Mouse (Mus musculus) heart, postnatal 0 days (tissue): ENCODE data around the gene Tex2. TPM values are rescaled to one million over a fixed set of nuclear protein-coding genes. Genes with fewer than 3 reads are reported as not detected.
"Not testable (repeated sequence)": the region's sequence is repeated elsewhere in the genome, so short reads cannot be mapped to it uniquely, and the experiment has no call there.

Experiments used
- ATAC-seq: fragments of 200-750 bp; cut with Nextera tagmentation; 2 replicates; pipeline ENCODE4 v1.8.0; 2017; ENCODE audit warnings: low read depth, moderate number of reproducible peaks, moderate library complexity; ENCODE audit not compliant: insufficient read depth
- DNase-seq: peaks from one replicate; pipeline ENCODE4 v3.0.0-alpha.2; 2016; ENCODE audit warnings: low spot score
- H3K27ac ChIP-seq: fragments of 300-500 bp; sonication (generic); 2 replicates; pipeline ENCODE4 v1.5.1; 2014; ENCODE audit warnings: low read depth, mild to moderate bottlenecking
- H3K27me3 ChIP-seq: fragments of 300-500 bp; sonication (generic); 2 replicates; pipeline ENCODE4 v1.6.1; 2014; ENCODE audit warnings: low read length, mixed read lengths; ENCODE audit not compliant: control insufficient read depth, insufficient read depth
- H3K36me3 ChIP-seq: fragments of 300-500 bp; sonication (generic); replicated peaks from 2 replicates; pipeline ENCODE4 v1.6.1; 2014; ENCODE audit warnings: low read length, mixed read lengths; ENCODE audit not compliant: control insufficient read depth, insufficient read depth
- H3K4me1 ChIP-seq: fragments of 300-500 bp; sonication (generic); 2 replicates; pipeline ENCODE4 v1.6.1; 2014; ENCODE audit warnings: antibody characterized with exemption; ENCODE audit not compliant: control insufficient read depth, insufficient read depth
- H3K4me2 ChIP-seq: fragments of 300-500 bp; sonication (generic); 2 replicates; pipeline ENCODE4 v1.6.1; 2014; ENCODE audit warnings: low read depth, mild to moderate bottlenecking, low read length, moderate library complexity
- H3K4me3 ChIP-seq: fragments of 300-500 bp; sonication (generic); 2 replicates; pipeline ENCODE4 v1.5.1; 2014; ENCODE audit warnings: low read depth, low read length
- H3K9ac ChIP-seq: fragments of 300-500 bp; sonication (generic); replicated peaks from 2 replicates; pipeline ENCODE4 v1.6.1; 2014; ENCODE audit warnings: low read depth, low read length, mixed read lengths
- H3K9me3 ChIP-seq: fragments of 300-500 bp; sonication (generic); replicated peaks from 2 replicates; pipeline ENCODE4 v1.6.1; 2016; ENCODE audit warnings: low read length; ENCODE audit not compliant: control insufficient read depth
- CTCF ChIP-seq: IDR thresholded peaks from 2 replicates; pipeline ENCODE4 v1.5.1; 2016; ENCODE audit warnings: antibody characterized with exemption, control low read depth, low read depth
- EP300 ChIP-seq: IDR thresholded peaks from 2 replicates; pipeline ENCODE4 v1.6.1; 2016; ENCODE audit warnings: antibody characterized with exemption, low read depth
- WGBS: fragments of 180-500 bp; shearing (Covaris S2); extraction: QIAGEN DNeasy Blood & Tissue Kit; methylation state at CpG from one replicate; pipeline ENCODE4 v1.1.7; 2014; 5-methylcytosine and 5-hydroxymethylcytosine counted together
- polyA plus RNA-seq: library from polyadenylated mRNA; unstranded; fragments of >200 nt; fragmentation: Nextera tagmentation; extraction: Ambion mirVana; gene quantifications from 2 replicates; pipeline ENCODE4 v1.2.1, GENCODE M21; 2015
- total RNA-seq: library from RNA; depleted of rRNA; stranded (reverse); fragments of >200 nt; gene quantifications from 2 replicates; pipeline ENCODE4 v1.2.3, GENCODE M21; 2014; ENCODE audit warnings: low replicate concordance

Tex2 gene
- total and polyA plus RNA-seq, 2 experiments from 2014 or later = 14.0 to 37.4 TPM

GRCm38 (mm10) chr11:106498739-106499379 is 114.4 kb downstream of the Tex2 start:
- Histone ChIP-seq H3K27ac (no peak overlapping the region), H3K9me3 (no peaks in the 10 kb centered on the region), H3K4me2 (no peak overlapping the region), H3K9ac (no peak overlapping the region), H3K36me3 (no peaks in the 10 kb centered on the region), H3K4me1 (peaks cover 5% of the 10 kb centered on the region; the same call in 1 of the 2 replicates), H3K4me3 (no peak overlapping the region), H3K27me3 (no peaks in the 10 kb centered on the region)
- TF ChIP-seq EP300 (no peak), CTCF (no peak)
- 38% methylated on average over 4 of the region's 4 CpGs for WGBS
- DNase-seq (no peak), ATAC-seq (no peak)

GRCm38 (mm10) chr11:106497926-106498325 is 115.3 kb downstream of the Tex2 start:
- Histone ChIP-seq H3K27ac (no peak overlapping the region), H3K27me3 (no peaks in the 10 kb centered on the region), H3K9ac (no peak overlapping the region), H3K9me3 (no peaks in the 10 kb centered on the region), H3K4me1 (peaks cover 5% of the 10 kb centered on the region; the same call in 1 of the 2 replicates), H3K4me3 (no peak overlapping the region), H3K36me3 (no peaks in the 10 kb centered on the region), H3K4me2 (no peak overlapping the region)
- DNase-seq (no peak), ATAC-seq (no peak)
- 79% methylated on average over 2 of the region's 2 CpGs for WGBS
- TF ChIP-seq EP300 = no peak
- TF ChIP-seq CTCF = no peak

GRCm38 (mm10) chr11:106497009-106497408 is 116.2 kb downstream of the Tex2 start:
- H3K27ac ChIP-seq, H3K4me2 ChIP-seq, H3K27me3 ChIP-seq, H3K4me1 ChIP-seq, H3K9ac ChIP-seq, H3K9me3 ChIP-seq, H3K4me3 ChIP-seq, DNase-seq, ATAC-seq, H3K36me3 ChIP-seq: not testable (repeated sequence)
- whole genome bisulfite sequencing = 84% methylated on average over 2 of the region's 2 CpGs

GRCm38 (mm10) chr11:106492984-106493669 is 120.1 kb downstream of the Tex2 start:
- DNase-seq (no peak), ATAC-seq (no peak)
- no peak overlapping the region for H3K4me2 ChIP-seq
- H3K4me3 ChIP-seq = no peak overlapping the region
- H3K27ac ChIP-seq = no peak overlapping the region
- TF ChIP-seq CTCF = no peak
- no peak for TF ChIP-seq EP300
- no peak overlapping the region for H3K9ac ChIP-seq
- H3K4me1 ChIP-seq = no peaks in the 10 kb centered on the region
- no peaks in the 10 kb centered on the region for H3K9me3 ChIP-seq
- no peaks in the 10 kb centered on the region for H3K36me3 ChIP-seq
- WGBS = 73% methylated on average over 7 of the region's 7 CpGs
- no peaks in the 10 kb centered on the region for H3K27me3 ChIP-seq

- Histone ChIP-seq H3K4me1 (0 out of 2 replicates have a peak, but pooled peaks cover 2% of the 10 kb centered on the region), H3K27ac (no peak overlapping the region), H3K4me3 (no peak overlapping the region), H3K27me3 (no peaks in the 10 kb centered on the region), H3K9me3 (no peaks in the 10 kb centered on the region), H3K36me3 (no peaks in the 10 kb centered on the region), H3K4me2 (no peak overlapping the region), H3K9ac (no peak overlapping the region)
- ATAC-seq (no peak), DNase-seq (peak; percentile 93)
- WGBS = 2% methylated on average over 3 of the region's 3 CpGs
- TF ChIP-seq CTCF = peak; percentile 74
- no peak for TF ChIP-seq EP300
These were observed 121.8 kb downstream of the Tex2 start for GRCm38 (mm10) chr11:106491393-106491792.

- H3K9me3 ChIP-seq, H3K4me3 ChIP-seq, H3K27ac ChIP-seq, H3K36me3 ChIP-seq, H3K27me3 ChIP-seq, H3K4me1 ChIP-seq, DNase-seq, H3K4me2 ChIP-seq, ATAC-seq, H3K9ac ChIP-seq: not testable (repeated sequence)
- 78% methylated on average over 6 of the region's 6 CpGs for WGBS
These were observed 122.6 kb downstream of the Tex2 start for GRCm38 (mm10) chr11:106490600-106490999.
